Mouse (Mus musculus): ENCODE results near the gene Insig2.

Gene Insig2

GRCm38 (mm10) chr1:121332485-121332884, at the start of gene Insig2:
TSS of gene Insig2 (minus strand) at chr1:121332589.
- DNase-seq (ENCODE audit: low read depth, low spot score): no peak

- DNase-seq (ENCODE audit: low read depth, low spot score): no peak
Observed at GRCm38 (mm10) chr1:121381562-121381961, 49.2 kb upstream of the Insig2 start.

DNA sequence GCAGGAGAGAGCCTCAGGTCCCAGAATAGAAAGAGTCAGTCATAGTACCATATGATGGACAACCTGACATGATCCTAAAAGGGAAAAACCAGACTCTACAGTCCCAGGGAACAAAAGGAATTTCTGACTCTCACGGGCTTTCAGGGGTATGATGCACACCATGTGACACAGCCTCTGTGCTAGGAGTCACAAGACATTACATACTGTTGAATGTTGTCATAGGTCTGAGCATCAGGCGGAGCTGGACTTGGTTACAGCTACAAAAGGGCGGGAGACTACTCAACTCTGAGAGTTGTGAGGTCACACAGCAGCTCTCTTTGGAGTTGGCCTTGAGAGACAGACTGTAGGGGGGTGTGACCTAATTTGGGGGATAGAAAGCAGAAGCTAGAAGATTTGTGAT, 47.6 kb upstream of the Insig2 start:
- DNase-seq (ENCODE audit: low read depth, low spot score): no peak

- no peak for DNase-seq (ENCODE audit: low read depth, low spot score)
Observed at GRCm38 (mm10) chr1:121377901-121378300, 45.5 kb upstream of the Insig2 start.

- DNase-seq (ENCODE audit: low read depth, low spot score): no peak
Observed at GRCm38 (mm10) chr1:121377410-121377809, 45.0 kb upstream of the Insig2 start.

GRCm38 (mm10) chr1:121373631-121374030, 41.2 kb upstream of the Insig2 start:
- no peak for DNase-seq (ENCODE audit: low read depth, low spot score)

DNA sequence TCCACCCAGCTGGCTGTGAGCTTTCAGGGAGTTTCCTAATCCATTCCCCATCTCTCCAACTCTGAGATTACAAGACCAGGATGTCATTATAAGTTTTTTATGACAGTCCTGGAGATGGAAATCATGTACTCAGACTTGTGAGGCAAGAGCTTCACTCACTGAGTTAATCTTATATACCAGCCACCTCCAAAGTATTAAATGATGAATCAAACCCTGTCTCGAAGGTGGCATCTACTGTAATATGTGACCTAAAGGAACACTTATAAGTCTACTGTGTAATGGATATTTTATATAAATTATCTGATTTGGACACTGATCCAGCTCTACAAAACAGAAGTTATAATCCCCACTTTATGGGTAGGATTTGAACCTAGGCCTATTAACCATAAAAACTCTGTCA, 40.3 kb upstream of the Insig2 start:
- no peak for DNase-seq (ENCODE audit: low read depth, low spot score)

DNA sequence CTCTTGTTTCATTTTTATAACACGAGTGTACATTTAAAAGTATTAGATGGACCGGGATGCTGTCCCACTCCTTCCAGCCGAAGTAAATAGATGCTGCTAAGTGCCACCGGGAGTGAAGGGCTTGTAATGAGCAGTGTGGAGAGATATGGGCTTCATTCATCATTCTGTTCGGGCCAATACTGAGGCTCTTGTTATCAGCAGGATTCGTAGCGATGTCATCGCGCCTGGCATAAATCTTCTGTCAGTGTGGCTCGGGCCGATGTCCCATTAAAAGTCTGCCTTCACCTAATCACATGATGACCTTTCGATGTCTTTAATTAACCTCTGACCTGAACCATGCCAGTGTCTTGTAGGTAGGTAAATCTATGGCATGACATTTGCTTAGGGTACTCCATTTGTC, 39.1 kb upstream of the Insig2 start:
- no peak for DNase-seq (ENCODE audit: low read depth, low spot score)

DNA sequence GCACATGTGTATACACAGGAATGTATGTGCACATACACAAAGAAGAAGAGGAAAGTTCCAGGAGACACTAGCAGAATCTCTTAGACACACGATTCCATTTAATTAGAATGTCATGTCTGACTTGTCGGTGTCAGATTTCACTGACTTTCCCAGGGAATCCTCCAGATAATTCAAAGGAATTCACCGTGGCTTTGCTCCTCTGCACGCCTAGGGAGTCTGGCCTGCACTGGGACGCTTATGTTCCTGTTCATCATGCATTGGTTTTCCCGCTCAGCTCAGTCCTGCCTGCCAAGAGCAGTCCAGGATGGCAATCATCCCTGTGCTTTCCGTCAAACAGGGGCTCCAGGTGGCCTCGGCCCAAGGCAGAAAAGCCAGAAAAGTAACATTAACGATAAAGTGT, 34.9 kb upstream of the Insig2 start:
- peak; percentile 19 for DNase-seq (ENCODE audit: low read depth, low spot score)

GRCm38 (mm10) chr1:121360561-121360960, 28.2 kb upstream of the Insig2 start:
- no peak for DNase-seq (ENCODE audit: low read depth, low spot score)

- no peak for DNase-seq (ENCODE audit: low read depth, low spot score)
Observed at GRCm38 (mm10) chr1:121359680-121360079, 27.3 kb upstream of the Insig2 start.

DNA sequence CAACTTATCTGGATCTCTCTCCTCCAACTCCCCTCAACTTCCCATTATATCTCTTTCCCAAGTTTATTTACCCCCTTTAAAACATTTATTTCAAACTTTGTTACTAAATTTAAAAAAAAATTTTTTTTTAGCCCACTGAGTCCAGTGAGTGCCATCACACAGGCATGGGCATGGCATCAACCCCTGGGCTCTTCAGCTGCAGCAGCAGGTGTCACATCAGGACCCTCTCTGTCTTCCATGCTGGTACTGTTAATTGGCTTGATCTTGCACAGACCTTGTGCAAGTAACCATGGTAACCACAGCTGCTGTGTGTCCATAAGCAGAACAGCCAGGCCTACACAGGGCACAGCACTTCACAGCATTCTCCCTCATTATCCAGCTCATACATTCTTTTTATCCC, 21.4 kb upstream of the Insig2 start:
- DNase-seq (ENCODE audit: low read depth, low spot score): no peak

- no peak for DNase-seq (ENCODE audit: low read depth, low spot score)
Observed at GRCm38 (mm10) chr1:121351037-121351436, 18.6 kb upstream of the Insig2 start.

GRCm38 (mm10) chr1:121350616-121351015, 18.2 kb upstream of the Insig2 start:
- DNase-seq (ENCODE audit: low read depth, low spot score): no peak

GRCm38 (mm10) chr1:121348875-121349847, 16.8 kb upstream of the Insig2 start:
- no peak for DNase-seq (ENCODE audit: low read depth, low spot score)

GRCm38 (mm10) chr1:121343966-121344365, 11.6 kb upstream of the Insig2 start:
- no peak for DNase-seq (ENCODE audit: low read depth, low spot score)

GRCm38 (mm10) chr1:121335789-121336188, 3.4 kb upstream of the Insig2 start:
- DNase-seq (ENCODE audit: low read depth, low spot score): no peak

DNA sequence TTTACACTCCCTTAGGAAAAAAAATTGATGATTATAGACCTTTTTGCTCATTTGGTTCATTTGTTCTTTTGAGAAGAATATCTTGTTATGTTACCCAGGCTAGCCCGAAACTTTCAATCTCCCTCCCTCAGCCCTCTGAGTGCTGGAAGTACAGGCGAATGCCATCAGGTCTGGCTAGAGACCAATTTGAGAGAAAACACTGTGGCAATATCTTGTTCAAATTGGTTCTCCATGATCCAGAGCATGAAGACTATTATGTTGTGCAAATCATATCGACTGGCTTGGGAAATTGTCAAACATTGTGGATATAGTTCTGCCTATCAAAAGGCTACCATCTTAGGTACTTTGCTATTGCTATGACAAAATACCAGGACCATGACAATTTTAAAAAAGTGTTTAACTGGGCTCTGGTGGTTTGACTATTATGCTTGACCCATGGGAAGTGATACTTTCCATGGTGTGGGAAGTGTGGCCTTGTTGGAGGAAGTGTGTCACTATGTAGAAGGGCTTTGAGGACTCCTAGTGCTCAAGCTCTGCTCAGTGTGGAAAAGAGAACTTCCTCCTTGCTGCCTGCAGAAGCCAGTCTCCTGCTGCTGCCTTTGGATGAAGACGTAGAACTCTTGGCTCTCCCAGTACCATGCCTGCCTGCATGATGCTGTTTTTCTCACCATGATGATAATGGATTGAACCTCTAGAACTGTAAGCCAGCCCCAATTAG, 1.8 kb upstream of the Insig2 start:
- no peak for DNase-seq (ENCODE audit: low read depth, low spot score)

GRCm38 (mm10) chr1:121330621-121331020, 1.8 kb downstream of the Insig2 start:
- DNase-seq (ENCODE audit: low read depth, low spot score): no peak

GRCm38 (mm10) chr1:121329391-121329790, 3.0 kb downstream of the Insig2 start:
- no peak for DNase-seq (ENCODE audit: low read depth, low spot score)

GRCm38 (mm10) chr1:121328193-121328555, 4.2 kb downstream of the Insig2 start:
- no peak for DNase-seq (ENCODE audit: low read depth, low spot score)

DNA sequence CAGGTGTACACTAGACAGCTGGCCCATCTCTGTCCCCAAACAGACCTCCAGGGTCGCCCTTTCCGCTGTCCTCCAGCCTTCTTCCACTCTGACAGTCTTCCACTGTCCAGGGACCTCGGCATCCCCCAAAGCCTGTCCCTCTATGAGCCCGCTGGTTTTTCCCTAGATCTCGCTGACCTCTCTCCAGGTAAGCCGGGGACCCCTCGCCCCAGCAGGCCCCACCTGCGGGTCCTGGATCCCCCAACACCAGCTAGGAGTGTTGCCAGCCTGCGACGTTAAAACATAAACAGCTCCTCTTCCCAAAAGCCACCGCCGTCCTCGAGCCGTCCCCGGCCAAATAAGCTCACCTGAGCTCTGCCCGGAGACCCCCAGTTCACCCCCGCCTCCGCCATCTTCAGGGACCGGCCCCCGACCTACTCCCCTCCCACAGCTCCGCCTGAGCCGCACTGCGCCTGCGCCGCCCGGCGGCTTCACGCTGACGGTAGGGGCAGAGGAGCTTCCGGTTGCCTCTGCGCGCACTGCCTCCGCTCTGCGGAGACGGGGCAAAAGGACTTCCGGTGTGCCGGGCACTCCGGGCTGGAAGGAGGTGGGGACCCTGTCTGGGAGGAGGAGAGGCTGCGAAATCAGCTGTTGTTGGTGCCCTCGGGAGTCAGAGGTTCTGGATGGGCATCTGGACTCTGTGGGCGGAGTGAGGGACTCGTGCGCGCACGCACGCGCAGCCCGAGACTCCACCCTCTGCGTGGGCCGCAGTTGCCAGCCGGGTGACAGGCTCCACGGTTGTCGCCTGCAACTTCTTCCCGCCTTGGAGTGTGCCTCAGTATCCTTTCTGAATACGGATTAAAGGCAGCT, 4.8 kb downstream of the Insig2 start:
- DNase-seq (ENCODE audit: low read depth, low spot score): peak; percentile 86
